Mouse (Mus musculus): ENCODE data around the gene Polr1e.

DNA sequence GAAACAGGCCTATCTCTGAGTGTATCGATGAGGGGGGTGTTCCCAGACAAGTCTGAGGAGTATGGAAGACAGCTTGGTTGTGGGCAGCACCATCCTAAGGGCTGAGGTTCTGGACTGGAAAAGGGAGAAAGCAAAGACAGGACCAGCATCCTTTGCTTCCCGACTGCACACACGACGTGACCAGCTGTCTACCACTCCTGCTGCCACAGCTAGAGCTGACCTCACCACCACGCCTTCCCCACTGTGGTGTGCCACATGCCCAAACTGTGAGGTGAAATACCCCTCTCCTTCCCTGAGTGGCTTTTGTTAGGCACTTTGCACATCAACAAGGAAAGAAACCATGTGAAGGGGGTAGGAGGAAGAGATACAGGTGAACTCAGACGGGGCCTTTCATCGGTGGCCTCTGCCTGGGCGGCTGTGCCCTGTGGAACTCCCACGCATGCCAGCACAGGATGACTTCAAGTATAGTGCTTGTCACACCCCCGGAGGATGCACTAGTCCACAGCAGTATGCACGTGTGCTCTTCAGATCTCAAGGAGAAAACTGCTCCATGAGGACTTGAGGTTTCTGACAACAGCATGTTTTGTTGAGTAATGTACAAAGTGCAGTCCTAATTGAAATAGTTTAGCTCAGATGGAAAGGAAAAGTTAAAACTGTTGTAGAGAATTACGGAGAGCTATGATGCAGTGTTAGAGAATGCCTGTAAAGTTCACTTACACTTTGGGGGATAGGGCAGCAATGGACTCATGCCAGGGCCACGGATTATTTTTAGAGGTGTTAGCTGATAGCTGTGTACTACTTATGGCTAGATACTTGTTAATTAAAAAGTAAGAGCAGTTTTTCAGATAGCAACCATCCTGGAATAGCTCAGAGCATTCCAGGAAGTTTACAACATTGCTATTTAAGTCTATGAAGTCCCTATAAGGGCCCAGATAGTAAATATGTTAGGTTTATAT is 19.4 kb downstream of the Polr1e start:
- TF ChIP-seq POLR2A (IDR thresholded peaks at IDR 0.05; ENCODE audit: low read depth, low read length) (no peak), CTCF (IDR thresholded peaks at IDR 0.05; ENCODE audit: borderline replicate concordance, insufficient read depth, low read length) (no peak)

All from embryonic fibroblast, embryonic 13.5 days (primary cell).